Mouse (Mus musculus): ENCODE measurements around the gene Ecd.

GRCm38 (mm10) chr14:20378313-20379061, 30.6 kb upstream of the Ecd start:
- TF ChIP-seq MAX (IDR thresholded peaks at IDR 0.05; ENCODE audit: low read length) (peak; percentile 34; the same call in 1 of the 2 replicates), ZNF384 (IDR thresholded peaks at IDR 0.05; ENCODE audit: low read depth, low read length) (no peak), MEF2A (IDR thresholded peaks at IDR 0.05; ENCODE audit: borderline replicate concordance, low read depth, low read length) (peak; percentile 12; the same call in 1 of the 2 replicates), ETS1 (conservative IDR thresholded peaks at IDR 0.05; ENCODE audit: low read depth, low read length) (no peak; the same call in 1 of the 2 replicates)

Measured in CH12.LX (cell line).